Mouse (Mus musculus) heart, embryonic 11.5 days (tissue): Measurements from ENCODE around the gene Gm6993. TPM values are rescaled to one million over a fixed set of nuclear protein-coding genes. Genes with fewer than 3 reads are reported as not detected.

ENCODE experiments used
- ATAC-seq: fragments of 200-750 bp; cut with Nextera tagmentation; replicated peaks from 2 replicates; pipeline ENCODE4 v1.8.0; 2017; ENCODE audit warnings: moderate library complexity; ENCODE audit not compliant: insufficient number of reproducible peaks, low FRiP score, low TSS enrichment
- H3K27ac ChIP-seq: fragments of 300-500 bp; sonication (generic); 2 replicates; pipeline ENCODE4 v1.5.1; 2014; ENCODE audit warnings: mild to moderate bottlenecking, low read depth, low read length
- H3K27me3 ChIP-seq: fragments of 300-500 bp; sonication (generic); 2 replicates; pipeline ENCODE4 v1.6.1; 2014; ENCODE audit warnings: mild to moderate bottlenecking, low read length, mixed read lengths; ENCODE audit not compliant: control insufficient read depth, insufficient read depth
- H3K36me3 ChIP-seq: fragments of 300-500 bp; sonication (generic); 2 replicates; pipeline ENCODE4 v1.6.1; 2014; ENCODE audit warnings: mild to moderate bottlenecking, low read length, moderate library complexity, mixed read lengths; ENCODE audit not compliant: control insufficient read depth, insufficient read depth
- H3K4me1 ChIP-seq: fragments of 300-500 bp; sonication (generic); 2 replicates; pipeline ENCODE4 v1.6.1; 2014; ENCODE audit warnings: low read length; ENCODE audit not compliant: control insufficient read depth, insufficient read depth
- H3K4me2 ChIP-seq: fragments of 300-500 bp; sonication (generic); 2 replicates; pipeline ENCODE4 v1.6.1; 2014; ENCODE audit warnings: mild to moderate bottlenecking, moderate library complexity
- H3K4me3 ChIP-seq: fragments of 300-500 bp; sonication (generic); 2 replicates; pipeline ENCODE4 v1.5.1; 2014; ENCODE audit warnings: low read depth, low read length
- H3K9ac ChIP-seq: fragments of 300-500 bp; sonication (generic); 2 replicates; pipeline ENCODE4 v1.6.1; 2014; ENCODE audit warnings: mild to moderate bottlenecking, low read depth, low read length, moderate library complexity
- H3K9me3 ChIP-seq: fragments of 300-500 bp; sonication (generic); replicated peaks from 2 replicates; pipeline ENCODE4 v1.6.1; 2016; ENCODE audit warnings: low read length; ENCODE audit not compliant: control insufficient read depth
- WGBS: fragments of 180-500 bp; shearing (Covaris S2); extraction: QIAGEN DNeasy Blood & Tissue Kit; methylation state at CpG from one replicate; pipeline ENCODE4 v1.1.7; 2014; ENCODE audit not compliant: insufficient replicate concordance; 5-methylcytosine and 5-hydroxymethylcytosine counted together
- polyA plus RNA-seq: library from polyadenylated mRNA; unstranded; fragments of >200 nt; fragmentation: Nextera tagmentation; extraction: Ambion mirVana; gene quantifications from 2 replicates; pipeline ENCODE4 v1.2.1, GENCODE M21; 2014

The Gm6993 gene
- polyA plus RNA-seq, 1 experiment from 2014 or later = not detected

DNA sequence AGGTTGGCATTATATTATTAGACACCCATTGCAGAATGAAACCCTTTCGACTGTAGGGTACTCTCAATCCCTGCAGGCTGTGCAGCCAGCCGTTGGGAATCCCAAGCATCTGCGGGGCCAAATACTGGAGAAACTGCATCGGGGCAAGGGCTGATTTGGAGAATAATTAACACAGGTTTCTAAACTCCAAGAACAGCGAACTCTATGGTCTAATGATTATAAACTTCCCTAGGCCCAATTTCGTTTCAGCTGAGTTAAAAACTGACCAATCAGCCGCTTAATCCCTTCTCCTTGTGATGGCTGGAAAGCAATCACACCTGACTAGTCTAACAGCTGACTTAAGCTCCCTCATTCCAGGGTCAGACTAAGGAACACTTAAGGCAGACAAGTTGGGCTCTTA is 23.4 kb downstream of the Gm6993 start:
- Histone ChIP-seq H3K27ac (no peak overlapping the region), H3K36me3 (no peaks in the 10 kb centered on the region), H3K9ac (no peak overlapping the region), H3K4me2 (peak overlapping the region; percentile 78), H3K4me1 (peaks cover 41% of the 10 kb centered on the region), H3K9me3 (no peaks in the 10 kb centered on the region), H3K4me3 (no peak overlapping the region), H3K27me3 (no peaks in the 10 kb centered on the region)
- ATAC-seq = no peak
- WGBS = 39% methylated on average over 7 of the region's 7 CpGs

DNA sequence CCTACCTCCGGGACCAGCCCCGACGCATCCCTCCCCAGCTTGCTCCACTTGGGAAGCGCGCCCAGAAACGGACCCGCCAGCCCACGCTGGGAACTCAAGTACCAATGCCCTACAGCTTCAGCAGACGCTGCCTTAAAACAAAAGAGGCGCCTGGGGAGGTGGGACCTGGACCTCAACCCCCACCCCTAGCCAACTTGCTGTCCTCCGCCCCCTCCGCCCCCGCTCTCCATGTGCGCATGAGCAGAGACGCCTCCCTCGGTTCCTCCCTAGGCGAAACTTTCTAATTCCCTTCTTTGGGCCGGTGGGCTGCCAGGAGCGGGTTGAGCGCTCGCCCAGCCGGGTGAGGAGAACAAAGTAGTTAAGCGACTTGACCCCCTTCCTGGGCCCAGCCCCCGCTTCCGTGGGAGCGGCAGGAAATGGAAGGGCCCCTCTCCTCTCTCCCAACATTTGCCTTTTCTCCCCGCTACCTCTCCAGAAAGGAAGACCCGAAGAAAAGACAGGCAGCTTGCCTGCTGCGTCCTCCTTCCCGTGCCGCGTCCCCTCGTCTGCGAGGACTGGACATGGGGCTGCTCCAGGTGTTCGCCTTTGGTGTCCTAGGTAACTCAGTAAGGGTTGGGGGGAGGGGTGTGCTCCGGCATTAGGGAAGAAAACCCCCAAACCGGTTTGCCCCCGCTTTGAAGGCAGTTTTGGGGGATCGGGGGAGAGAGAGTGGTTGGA is 24.6 kb downstream of the Gm6993 start, which contains the start of gene Lamb1:
Gene Lamb1, plus strand, starts transcription at position 230 of the 717 bp plus-strand sequence.
- Histone ChIP-seq H3K27ac (peak within 1 kb of the TSS; percentile 92), H3K9ac (peak within 1 kb of the TSS; percentile 93), H3K4me2 (peak within 1 kb of the TSS; percentile 78), H3K27me3 (no peaks in the 10 kb centered on the region), H3K9me3 (no peaks in the 10 kb centered on the region), H3K4me3 (peak within 1 kb of the TSS; percentile 88), H3K4me1 (peaks cover 49% of the 10 kb centered on the region), H3K36me3 (peaks cover 4% of the 10 kb centered on the region; the same call in 1 of the 2 replicates)
- WGBS = under 1% methylated on average over 39 of the region's 39 CpGs
- ATAC-seq = peak; percentile 62

GRCm38 (mm10) chr12:31265722-31266431 is 25.3 kb downstream of the Gm6993 start:
- peaks cover 56% of the 10 kb centered on the region for H3K4me1 ChIP-seq
- H3K27ac ChIP-seq = peak overlapping the region; percentile 92
- under 1% methylated on average over 50 of the region's 50 CpGs for WGBS
- no peak for ATAC-seq
- peak overlapping the region; percentile 88 for H3K4me3 ChIP-seq
- H3K27me3 ChIP-seq = no peaks in the 10 kb centered on the region
- H3K9ac ChIP-seq = peak overlapping the region; percentile 93
- H3K9me3 ChIP-seq = no peaks in the 10 kb centered on the region
- H3K4me2 ChIP-seq = peak overlapping the region; percentile 78
- H3K36me3 ChIP-seq = peaks cover 8% of the 10 kb centered on the region; the same call in 1 of the 2 replicates

DNA sequence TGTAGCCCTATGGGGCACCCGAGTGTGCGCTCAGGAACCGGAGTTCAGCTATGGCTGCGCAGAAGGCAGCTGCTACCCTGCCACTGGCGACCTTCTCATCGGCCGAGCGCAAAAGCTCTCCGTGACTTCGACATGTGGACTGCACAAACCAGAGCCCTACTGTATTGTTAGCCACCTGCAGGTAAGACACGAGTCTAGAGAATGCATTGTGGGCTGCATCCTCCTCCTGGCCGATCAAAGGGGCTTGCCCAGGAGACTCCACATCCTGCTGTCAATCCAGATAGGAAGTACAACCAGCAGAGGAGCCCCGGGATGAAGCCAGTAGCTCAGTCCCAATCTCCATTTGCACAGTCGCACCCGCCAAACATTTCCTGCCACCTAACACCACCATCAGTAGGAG is 26.1 kb downstream of the Gm6993 start:
- no peaks in the 10 kb centered on the region for H3K9me3 ChIP-seq
- peaks cover 8% of the 10 kb centered on the region; the same call in 1 of the 2 replicates for H3K36me3 ChIP-seq
- peaks cover 64% of the 10 kb centered on the region for H3K4me1 ChIP-seq
- peak overlapping the region; percentile 78 for H3K4me2 ChIP-seq
- 4% methylated on average over 15 of the region's 15 CpGs for WGBS
- H3K27ac ChIP-seq = peak overlapping the region; percentile 24; the same call in 1 of the 2 replicates
- H3K27me3 ChIP-seq = no peaks in the 10 kb centered on the region
- no peak for ATAC-seq
- peak overlapping the region; percentile 93 for H3K9ac ChIP-seq
- peak overlapping the region; percentile 88 for H3K4me3 ChIP-seq

GRCm38 (mm10) chr12:31267363-31267762 is 26.8 kb downstream of the Gm6993 start:
- no peak for ATAC-seq
- Histone ChIP-seq H3K4me2 (peak overlapping the region; percentile 78), H3K36me3 (peaks cover 8% of the 10 kb centered on the region; the same call in 1 of the 2 replicates), H3K4me1 (peaks cover 62% of the 10 kb centered on the region), H3K27ac (0 out of 2 replicates have a peak overlapping the region, but pooled peaks have one; percentile 10), H3K9me3 (no peaks in the 10 kb centered on the region), H3K9ac (no peak overlapping the region), H3K27me3 (no peaks in the 10 kb centered on the region), H3K4me3 (peak overlapping the region; percentile 88)
- 19% methylated on average over 4 of the region's 4 CpGs for whole genome bisulfite sequencing

GRCm38 (mm10) chr12:31268315-31268714 is 27.7 kb downstream of the Gm6993 start:
- H3K36me3 ChIP-seq = peaks cover 13% of the 10 kb centered on the region
- no peak overlapping the region for H3K9ac ChIP-seq
- WGBS = 48% methylated on average over 3 of the region's 3 CpGs
- H3K27ac ChIP-seq = 0 out of 2 replicates have a peak overlapping the region, but pooled peaks have one; percentile 10
- H3K9me3 ChIP-seq = no peaks in the 10 kb centered on the region
- H3K27me3 ChIP-seq = no peaks in the 10 kb centered on the region
- H3K4me1 ChIP-seq = peaks cover 53% of the 10 kb centered on the region
- H3K4me3 ChIP-seq = 0 out of 2 replicates have a peak overlapping the region, but pooled peaks have one; percentile 13
- ATAC-seq = no peak
- peak overlapping the region; percentile 78 for H3K4me2 ChIP-seq

- H3K36me3 ChIP-seq = peaks cover 21% of the 10 kb centered on the region
- H3K9me3 ChIP-seq = no peaks in the 10 kb centered on the region
- no peak for ATAC-seq
- H3K9ac ChIP-seq = peak overlapping the region; percentile 30; the same call in 1 of the 2 replicates
- no peaks in the 10 kb centered on the region for H3K27me3 ChIP-seq
- peaks cover 48% of the 10 kb centered on the region for H3K4me1 ChIP-seq
- 0 out of 2 replicates have a peak overlapping the region, but pooled peaks have one; percentile 2 for H3K4me2 ChIP-seq
- 35% methylated on average over 12 of the region's 12 CpGs for WGBS
- no peak overlapping the region; the same call in 1 of the 2 replicates for H3K27ac ChIP-seq
- H3K4me3 ChIP-seq = no peak overlapping the region
Measured at GRCm38 (mm10) chr12:31269020-31269597, 28.5 kb downstream of the Gm6993 start.

DNA sequence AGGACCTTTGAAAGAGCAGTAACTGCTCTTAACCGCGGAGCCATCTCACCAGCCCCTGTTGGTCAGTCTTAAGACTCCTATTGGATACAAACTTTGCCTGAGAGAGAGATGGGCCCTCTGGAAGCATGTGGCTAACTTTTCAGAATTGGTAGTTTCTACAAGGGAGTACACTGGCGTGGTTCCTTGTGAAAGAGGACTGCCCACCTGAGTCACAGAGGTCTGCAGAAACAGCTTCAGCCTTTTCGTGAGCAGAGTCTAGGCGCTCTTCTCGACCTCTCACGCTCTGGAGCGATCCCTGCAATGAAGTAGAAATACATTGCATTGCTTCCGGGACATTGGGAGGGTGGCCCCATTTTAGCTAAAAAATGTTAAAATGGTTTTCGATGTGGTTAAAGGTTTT is 29.8 kb downstream of the Gm6993 start:
- Histone ChIP-seq H3K4me2 (peak overlapping the region; percentile 48; the same call in 1 of the 2 replicates), H3K36me3 (peaks cover 27% of the 10 kb centered on the region), H3K9me3 (no peaks in the 10 kb centered on the region), H3K9ac (no peak overlapping the region), H3K4me1 (peaks cover 45% of the 10 kb centered on the region), H3K4me3 (no peak overlapping the region), H3K27me3 (no peaks in the 10 kb centered on the region), H3K27ac (peak overlapping the region; percentile 88)
- no peak for ATAC-seq
- 79% methylated on average over 10 of the region's 10 CpGs for WGBS
